Mouse (Mus musculus): ENCODE measurements at regions not wholly inside any gene's neighbourhood (a gene's known extent, or its start where the extent isn't known, plus 50 kb on each side); places are given as distances from the start of the nearest gene placed in this dataset.

DNA sequence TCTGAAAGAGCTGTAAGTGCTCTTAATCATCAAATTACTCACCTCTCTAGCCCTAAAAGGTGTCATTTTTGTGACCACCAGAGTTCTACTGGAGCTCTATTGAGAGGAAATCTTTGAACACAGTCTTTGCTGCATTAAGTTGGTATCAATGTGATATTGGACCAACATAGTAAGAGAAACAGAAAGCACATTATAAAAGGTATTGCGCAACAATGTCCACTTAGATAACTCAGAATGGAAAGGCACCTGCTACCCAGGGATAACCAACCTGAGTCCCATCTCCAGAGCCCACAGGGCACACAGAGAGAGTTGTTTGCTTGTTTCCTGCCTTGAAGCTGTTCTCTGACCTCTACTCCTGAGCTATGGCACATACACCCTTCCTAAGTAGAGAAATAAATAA lies 106.4 kb upstream of the Med13l start:
- TF ChIP-seq CTCF (IDR thresholded peaks at IDR 0.05; ENCODE audit: insufficient read depth, low read depth, low read length) (no peak), POLR2A (IDR thresholded peaks at IDR 0.05; ENCODE audit: insufficient read depth, low read depth, low read length) (no peak)

DNA sequence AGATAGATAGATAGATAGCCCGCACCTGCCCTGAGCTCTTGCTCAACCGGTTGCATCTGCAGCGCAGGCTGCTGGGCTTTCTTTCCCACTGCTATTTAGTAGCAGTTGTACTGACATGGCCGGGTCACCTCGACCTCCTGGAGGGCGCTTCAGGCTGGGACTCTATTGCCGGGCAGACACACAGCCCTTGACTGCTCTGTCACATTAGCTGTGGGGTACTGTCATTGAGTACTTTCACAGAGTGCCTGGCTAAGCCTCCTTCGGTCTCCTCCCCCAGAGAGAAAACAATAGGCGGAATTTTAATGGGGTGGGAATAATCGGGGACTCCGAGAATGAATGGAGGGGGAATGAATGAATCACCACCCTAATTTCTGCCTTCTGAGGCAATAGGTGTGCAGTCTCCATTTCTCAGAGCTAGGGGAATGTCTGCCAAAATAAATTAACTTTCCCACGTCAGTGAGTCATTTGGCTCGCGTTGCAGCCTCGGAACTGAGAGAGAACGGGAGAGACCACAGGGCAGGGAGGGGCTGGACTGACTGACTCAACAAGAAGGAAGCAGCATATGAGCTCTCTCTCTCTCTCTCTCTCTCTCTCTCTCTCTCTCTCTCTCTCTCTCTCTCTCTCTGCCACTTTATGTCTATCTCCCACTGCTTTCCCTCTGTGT lies 101.6 kb upstream of the Med13l start:
- WGBS, result 4% methylated on average over 16 of the region's 16 CpGs
- TF ChIP-seq POLR2A (IDR thresholded peaks at IDR 0.05; ENCODE audit: insufficient read depth, low read depth, low read length) (no peak), CTCF (IDR thresholded peaks at IDR 0.05; ENCODE audit: insufficient read depth, low read depth, low read length) (no peak)
- H3K4me3 ChIP-seq (ENCODE audit: insufficient read depth, low read depth, low read length), result no peak overlapping the region
- H3K4me1 ChIP-seq (ENCODE audit: control insufficient read depth, insufficient read depth, low read length), result peaks cover 9% of the 10 kb centered on the region
- no peak overlapping the region for H3K27ac ChIP-seq (ENCODE audit: insufficient read depth, low read depth, low read length)

More for the DNA sequence above, 106.4 kb upstream of the Med13l start:
- H3K4me3 ChIP-seq (ENCODE audit: insufficient read depth, low read depth, low read length), result no peak overlapping the region
- 100% methylated on average over 1 of the region's 1 CpGs for WGBS
- no peak overlapping the region for H3K27ac ChIP-seq (ENCODE audit: insufficient read depth, low read depth, low read length)
- peaks cover 4% of the 10 kb centered on the region; the same call in 1 of the 2 replicates for H3K4me1 ChIP-seq (ENCODE audit: control insufficient read depth, insufficient read depth, low read length)

DNA sequence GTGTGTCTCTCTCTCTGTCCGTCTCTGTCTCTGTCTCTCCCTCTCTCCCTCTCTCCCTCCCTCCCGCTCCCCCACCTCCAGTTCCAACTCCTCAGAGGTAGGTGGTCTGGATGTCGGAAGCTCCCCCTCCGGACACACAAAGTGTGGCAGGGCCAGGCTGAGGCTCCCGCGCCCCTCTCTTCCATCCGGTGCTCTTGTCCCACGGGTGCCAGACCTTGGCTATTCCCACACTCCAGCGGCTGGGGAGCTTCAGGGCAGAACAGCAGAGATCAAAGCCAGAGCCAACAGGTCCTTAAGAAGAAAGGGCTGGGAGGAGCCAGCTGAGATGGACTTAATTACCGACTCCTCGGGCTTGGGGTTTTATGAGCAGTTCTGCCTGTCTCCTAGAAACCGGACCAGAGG lies 101.1 kb upstream of the Med13l start:
- H3K4me3 ChIP-seq (ENCODE audit: insufficient read depth, low read depth, low read length), result no peak overlapping the region
- H3K27ac ChIP-seq (ENCODE audit: insufficient read depth, low read depth, low read length), result no peak overlapping the region
- TF ChIP-seq POLR2A (IDR thresholded peaks at IDR 0.05; ENCODE audit: insufficient read depth, low read depth, low read length) (no peak), CTCF (IDR thresholded peaks at IDR 0.05; ENCODE audit: insufficient read depth, low read depth, low read length) (no peak)
- WGBS, result 15% methylated on average over 12 of the region's 12 CpGs
- H3K4me1 ChIP-seq (ENCODE audit: control insufficient read depth, insufficient read depth, low read length), result peaks cover 11% of the 10 kb centered on the region

DNA sequence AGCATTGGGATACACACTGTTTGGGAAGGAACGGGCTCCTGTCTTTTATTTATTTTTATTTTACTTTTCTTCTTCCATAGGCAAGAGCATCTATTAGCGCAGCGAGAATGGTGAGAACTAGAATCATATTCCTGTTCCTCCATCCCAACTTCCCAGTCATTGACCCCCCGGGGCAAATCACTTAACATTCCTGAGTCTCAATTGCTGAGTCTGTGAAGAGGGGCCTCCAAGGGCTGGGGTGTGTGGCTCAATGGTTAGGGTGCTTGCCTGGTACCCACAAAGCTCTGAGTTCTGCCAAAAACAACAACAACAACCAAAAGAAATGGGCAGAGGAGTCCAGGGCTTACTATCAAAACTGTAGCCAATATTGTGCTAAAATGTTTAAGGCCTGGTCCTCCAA lies 98.5 kb upstream of the Med13l start:
- H3K27ac ChIP-seq (ENCODE audit: insufficient read depth, low read depth, low read length), result no peak overlapping the region
- H3K4me3 ChIP-seq (ENCODE audit: insufficient read depth, low read depth, low read length), result no peak overlapping the region
- peaks cover 28% of the 10 kb centered on the region for H3K4me1 ChIP-seq (ENCODE audit: control insufficient read depth, insufficient read depth, low read length)
- WGBS, result 85% methylated on average over 4 of the region's 4 CpGs
- TF ChIP-seq POLR2A (IDR thresholded peaks at IDR 0.05; ENCODE audit: insufficient read depth, low read depth, low read length), result no peak
- no peak for TF ChIP-seq CTCF (IDR thresholded peaks at IDR 0.05; ENCODE audit: insufficient read depth, low read depth, low read length)

DNA sequence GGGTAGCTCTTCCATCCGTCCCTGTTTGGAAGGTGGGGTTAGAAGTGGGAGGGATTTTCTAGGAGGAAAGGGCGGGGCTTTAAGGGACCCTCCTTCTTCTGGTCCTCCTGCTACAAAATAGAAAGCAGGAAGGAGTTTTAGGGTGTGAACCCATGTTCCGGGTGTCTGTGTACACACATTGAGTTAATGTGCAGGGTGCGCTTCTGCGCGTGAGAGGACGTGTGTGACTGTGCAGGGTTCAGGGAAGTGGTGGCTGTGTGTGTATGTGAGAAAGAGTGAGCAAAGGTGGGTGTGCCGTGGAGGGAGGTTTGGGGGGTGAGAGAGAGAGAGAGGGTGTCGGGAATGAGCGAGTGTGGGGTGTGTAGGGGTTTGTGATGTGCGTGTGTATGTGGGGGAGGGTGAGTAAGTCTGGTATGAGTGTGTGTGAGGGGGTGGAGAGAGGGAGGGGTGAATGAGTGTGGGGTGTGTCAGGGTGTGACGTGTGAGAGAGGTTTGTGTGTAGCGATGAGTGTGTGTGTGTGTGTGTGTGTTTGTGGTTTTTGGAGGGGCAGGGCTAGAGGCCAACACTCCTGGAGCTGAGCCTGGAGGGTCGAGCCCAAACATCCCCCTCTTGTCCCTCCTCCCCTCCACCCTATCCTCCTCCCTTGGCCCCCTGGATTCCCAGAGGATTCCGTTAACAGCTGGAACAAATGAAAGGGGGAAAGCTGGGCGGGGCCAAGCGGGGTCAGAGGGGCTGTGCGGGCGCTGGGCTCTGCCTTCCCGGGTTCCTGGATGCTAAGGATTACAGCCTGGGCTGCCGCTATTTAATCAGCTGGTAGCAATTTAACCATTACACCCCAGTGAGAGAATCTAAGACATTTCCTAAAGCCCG lies 95.3 kb upstream of the Med13l start:
- 16% methylated on average over 22 of the region's 22 CpGs for WGBS
- TF ChIP-seq POLR2A (IDR thresholded peaks at IDR 0.05; ENCODE audit: insufficient read depth, low read depth, low read length), result no peak
- TF ChIP-seq CTCF (IDR thresholded peaks at IDR 0.05; ENCODE audit: insufficient read depth, low read depth, low read length), result no peak
- peaks cover 19% of the 10 kb centered on the region for H3K4me1 ChIP-seq (ENCODE audit: control insufficient read depth, insufficient read depth, low read length)
- H3K27ac ChIP-seq (ENCODE audit: insufficient read depth, low read depth, low read length), result no peak overlapping the region
- peak overlapping the region; percentile 6; the same call in 1 of the 2 replicates for H3K4me3 ChIP-seq (ENCODE audit: insufficient read depth, low read depth, low read length)

DNA sequence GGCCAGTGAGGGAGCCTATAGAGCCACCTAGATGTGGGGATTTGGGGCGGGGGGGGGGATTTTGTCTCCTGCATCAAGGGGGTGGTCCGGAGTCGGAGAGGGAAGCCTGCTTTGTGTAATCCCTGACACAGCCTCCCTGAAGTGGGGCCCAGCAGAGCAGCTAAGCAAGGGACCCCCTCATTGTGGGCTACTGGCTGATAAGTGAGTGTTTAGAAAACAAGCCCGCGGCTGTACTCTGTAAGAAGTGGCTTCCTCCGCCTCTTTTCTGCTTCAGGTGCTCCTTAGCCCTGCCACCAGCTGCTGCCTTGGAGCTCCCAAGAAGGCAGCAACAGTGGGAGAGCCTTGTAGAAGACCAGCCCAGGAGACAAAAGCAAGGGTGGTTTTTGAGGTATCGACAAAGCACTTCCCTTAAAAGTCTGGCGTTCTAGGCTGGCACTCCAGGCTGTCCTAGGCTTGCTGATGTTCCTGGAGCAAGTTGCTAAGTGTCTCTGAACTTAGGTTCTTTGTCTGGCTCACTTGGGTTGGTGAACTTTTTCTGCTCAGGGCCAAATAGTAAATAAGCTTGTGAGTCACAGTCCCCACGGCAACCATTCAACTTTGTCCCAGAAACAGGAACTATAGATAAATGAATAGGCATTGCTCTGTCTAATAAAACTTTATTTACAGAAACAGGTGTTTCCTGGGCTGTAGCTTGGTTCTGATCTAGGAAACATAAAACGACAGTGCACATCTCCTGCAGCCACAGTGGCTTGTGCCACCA lies 94.3 kb upstream of the Med13l start:
- no peak overlapping the region for H3K4me3 ChIP-seq (ENCODE audit: insufficient read depth, low read depth, low read length)
- TF ChIP-seq CTCF (IDR thresholded peaks at IDR 0.05; ENCODE audit: insufficient read depth, low read depth, low read length) (no peak), POLR2A (IDR thresholded peaks at IDR 0.05; ENCODE audit: insufficient read depth, low read depth, low read length) (no peak)
- peaks cover 19% of the 10 kb centered on the region for H3K4me1 ChIP-seq (ENCODE audit: control insufficient read depth, insufficient read depth, low read length)
- H3K27ac ChIP-seq (ENCODE audit: insufficient read depth, low read depth, low read length), result no peak overlapping the region
- WGBS, result 15% methylated on average over 10 of the region's 10 CpGs

DNA sequence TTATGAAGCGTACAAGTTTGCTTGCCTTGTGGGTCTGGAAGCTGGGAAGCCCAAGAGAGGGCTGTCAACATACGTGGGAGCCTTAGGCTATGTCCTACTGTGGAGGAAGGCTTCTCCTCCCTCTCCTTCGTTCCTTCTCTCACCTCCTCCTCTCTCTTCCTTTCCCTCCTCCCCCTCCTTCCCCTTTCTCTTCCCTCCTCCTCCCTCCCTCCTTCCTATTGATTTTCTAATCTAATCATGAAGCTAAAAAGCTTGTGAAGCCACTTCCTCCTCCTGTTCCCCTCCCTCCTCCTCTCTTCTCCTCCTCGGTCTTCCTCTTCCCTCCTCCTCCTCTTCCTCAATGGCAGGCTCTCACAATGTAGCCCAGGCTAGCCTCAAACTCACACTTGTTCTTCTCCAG lies 91.7 kb upstream of the Med13l start:
- Histone ChIP-seq H3K4me1 (ENCODE audit: control insufficient read depth, insufficient read depth, low read length) (peaks cover 32% of the 10 kb centered on the region), H3K27ac (ENCODE audit: insufficient read depth, low read depth, low read length) (no peak overlapping the region), H3K4me3 (ENCODE audit: insufficient read depth, low read depth, low read length) (no peak overlapping the region)
- TF ChIP-seq CTCF (IDR thresholded peaks at IDR 0.05; ENCODE audit: insufficient read depth, low read depth, low read length), result no peak
- 62% methylated on average over 4 of the region's 4 CpGs for WGBS

DNA sequence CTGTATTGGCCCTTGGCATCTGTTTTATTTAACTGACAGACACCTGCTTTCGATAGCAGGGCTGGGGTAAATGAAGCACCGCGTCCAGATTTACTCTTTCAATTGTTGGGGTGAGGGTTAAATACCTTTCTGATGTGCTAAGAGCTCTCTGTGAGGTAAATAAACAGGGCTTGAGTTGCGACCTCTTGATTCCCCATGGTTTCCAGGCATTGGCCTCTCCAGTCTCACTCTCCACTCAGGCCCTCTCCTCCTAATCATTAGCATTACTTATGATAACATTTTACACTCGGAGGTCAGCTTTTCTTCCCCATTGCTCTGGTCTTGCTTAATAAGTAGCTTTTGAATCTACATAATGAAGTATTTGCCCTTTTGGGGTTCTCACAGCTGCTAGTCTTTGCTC lies 88.9 kb upstream of the Med13l start:
- H3K27ac ChIP-seq (ENCODE audit: insufficient read depth, low read depth, low read length), result no peak overlapping the region
- peaks cover 13% of the 10 kb centered on the region for H3K4me1 ChIP-seq (ENCODE audit: control insufficient read depth, insufficient read depth, low read length)
- 79% methylated on average over 5 of the region's 5 CpGs for WGBS
- TF ChIP-seq CTCF (IDR thresholded peaks at IDR 0.05; ENCODE audit: insufficient read depth, low read depth, low read length), result no peak
- TF ChIP-seq POLR2A (IDR thresholded peaks at IDR 0.05; ENCODE audit: insufficient read depth, low read depth, low read length), result no peak
- H3K4me3 ChIP-seq (ENCODE audit: insufficient read depth, low read depth, low read length), result no peak overlapping the region

DNA sequence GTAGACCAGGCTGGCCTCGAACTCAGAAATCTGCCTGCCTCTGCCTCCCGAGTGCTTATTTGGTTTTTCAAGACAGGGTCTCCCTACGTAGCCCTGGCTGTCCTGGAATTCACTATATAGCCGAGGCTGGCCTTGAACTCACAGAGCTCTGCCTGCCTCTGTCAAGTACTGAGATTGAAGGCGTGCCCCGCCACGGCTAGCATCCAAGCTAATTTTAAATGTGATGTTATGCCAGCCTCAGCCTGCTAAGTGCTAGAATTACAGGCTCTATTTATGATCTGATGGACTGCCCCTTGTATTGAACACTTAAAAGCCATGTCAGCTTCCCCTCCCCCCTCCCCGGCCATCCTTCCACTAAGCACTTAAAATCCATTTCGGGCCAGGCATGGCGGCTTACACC lies 88.2 kb upstream of the Med13l start:
- no peak overlapping the region for H3K27ac ChIP-seq (ENCODE audit: insufficient read depth, low read depth, low read length)
- WGBS, result 85% methylated on average over 10 of the region's 10 CpGs

More for the DNA sequence above, 88.2 kb upstream of the Med13l start:
- TF ChIP-seq POLR2A (IDR thresholded peaks at IDR 0.05; ENCODE audit: insufficient read depth, low read depth, low read length) (no peak), CTCF (IDR thresholded peaks at IDR 0.05; ENCODE audit: insufficient read depth, low read depth, low read length) (no peak)
- Histone ChIP-seq H3K4me3 (ENCODE audit: insufficient read depth, low read depth, low read length) (no peak overlapping the region), H3K4me1 (ENCODE audit: control insufficient read depth, insufficient read depth, low read length) (peaks cover 13% of the 10 kb centered on the region)
